Mouse (Mus musculus): ENCODE measurements around the gene Fstl4. TPM values are rescaled to one million over a fixed set of nuclear protein-coding genes. Genes with fewer than 3 reads are reported as not detected.

Fstl4 gene
- polyA plus RNA-seq, 1 experiment from 2014 or later = 6.1 TPM

- H3K36me3 ChIP-seq = no peaks in the 10 kb centered on the region
- H3K27ac ChIP-seq (replicated peaks) = 0 out of 2 replicates have a peak overlapping the region, but pooled peaks have one; percentile 17
- no peak overlapping the region for H3K4me2 ChIP-seq (replicated peaks)
- H3K9ac ChIP-seq (replicated peaks) = no peak overlapping the region
- no peak overlapping the region for H3K4me3 ChIP-seq
- ATAC-seq (replicated peaks) = no peak
- H3K9me3 ChIP-seq = no peaks in the 10 kb centered on the region
- 58% methylated on average over 5 of the region's 5 CpGs for WGBS
- no peaks in the 10 kb centered on the region for H3K27me3 ChIP-seq
- peaks cover 9% of the 10 kb centered on the region for H3K4me1 ChIP-seq
These were observed 467.4 kb downstream of the Fstl4 start for GRCm38 (mm10) chr11:53231836-53232235.

- ATAC-seq (replicated peaks) = no peak
These were observed 469.2 kb downstream of the Fstl4 start for GRCm38 (mm10) chr11:53233590-53233989.

More at GRCm38 (mm10) chr11:53233590-53233989, 469.2 kb downstream of the Fstl4 start:
- Histone ChIP-seq H3K9ac (replicated peaks) (no peak overlapping the region), H3K9me3 (no peaks in the 10 kb centered on the region), H3K27me3 (no peaks in the 10 kb centered on the region), H3K4me3 (no peak overlapping the region), H3K27ac (replicated peaks) (no peak overlapping the region), H3K4me2 (replicated peaks) (no peak overlapping the region), H3K4me1 (peaks cover 9% of the 10 kb centered on the region), H3K36me3 (no peaks in the 10 kb centered on the region)
- WGBS = 88% methylated on average over 9 of the region's 9 CpGs
